Mouse (Mus musculus) cerebellum, postnatal 10 days (tissue): Measurements from ENCODE around the gene Nrd1.

Experiments used
- DNase-seq, 2 experiments: peaks; one replicate each; pipeline ENCODE4 v3.0.0; 2021; ENCODE audit warnings: mixed read lengths in 2 of 2

The Nrd1 gene

DNA sequence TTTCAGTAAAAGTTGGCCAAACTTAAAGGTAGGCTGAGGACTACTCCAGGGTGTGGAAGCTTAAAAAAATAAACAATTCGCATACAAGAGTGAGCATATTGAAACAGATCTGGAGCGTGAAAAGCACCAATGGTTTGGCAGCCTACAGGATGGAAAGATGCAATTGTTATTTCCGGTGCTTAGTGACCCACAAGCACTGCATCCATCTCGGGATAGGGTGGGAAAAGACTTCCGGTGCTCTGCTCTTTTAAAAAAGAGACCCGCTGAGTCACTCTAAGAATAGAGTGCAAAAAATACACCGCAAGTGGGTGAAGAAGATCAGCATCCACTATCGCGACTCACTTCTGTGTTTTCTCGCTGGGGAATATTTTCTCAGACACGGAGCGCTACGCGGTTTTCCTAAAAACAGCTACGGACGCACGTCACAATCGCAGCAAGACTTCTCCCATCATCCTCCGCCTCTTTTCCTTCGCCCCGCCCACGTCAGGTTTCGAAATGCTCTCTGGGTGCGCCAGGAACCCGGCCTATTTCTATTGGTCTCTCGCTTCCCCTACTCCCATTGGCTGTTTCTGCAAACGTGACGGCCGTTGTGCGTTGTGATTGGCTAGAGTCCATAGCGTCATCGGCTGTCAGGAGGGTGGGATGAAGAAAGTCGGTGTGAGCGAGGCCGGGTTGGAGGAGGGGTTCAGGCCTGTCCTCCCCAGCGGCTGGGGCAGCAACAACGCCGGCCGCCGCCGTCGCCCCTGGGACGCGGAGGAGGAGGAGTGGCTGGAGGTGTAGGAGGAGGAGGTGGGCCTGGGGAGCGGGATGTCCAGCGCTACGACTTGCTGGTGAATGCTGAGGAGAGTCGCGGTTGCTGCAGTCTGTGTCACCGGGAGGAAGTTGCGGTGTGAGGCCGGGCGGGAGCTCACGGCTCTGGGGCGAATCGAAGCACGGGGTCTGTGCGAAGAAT is at the start of gene Nrd1:
Nrd1 (plus strand) TSS at position 657 of the 952 bp plus-strand sequence.
- DNase-seq = peak; percentile 99

DNA sequence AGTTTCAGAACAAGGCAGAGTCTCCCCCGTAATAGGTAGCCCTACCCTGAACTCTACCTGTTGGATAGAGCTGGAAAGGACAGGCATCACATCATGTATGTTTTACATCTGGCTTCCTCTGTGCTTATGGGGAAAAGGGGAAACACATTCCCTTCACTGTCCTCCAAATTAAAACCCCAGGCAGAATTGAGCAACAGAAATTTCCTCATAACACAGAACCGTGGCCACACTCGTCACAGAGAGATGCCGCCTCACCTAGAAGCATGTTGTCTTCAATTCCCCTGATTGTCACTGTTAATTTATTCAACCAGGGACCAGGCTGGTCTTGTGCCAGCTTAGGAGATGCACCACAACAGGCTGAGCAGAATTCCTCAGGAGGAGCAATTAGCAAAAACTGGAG is 48.8 kb upstream of the Nrd1 start:
- no peak for DNase-seq

DNA sequence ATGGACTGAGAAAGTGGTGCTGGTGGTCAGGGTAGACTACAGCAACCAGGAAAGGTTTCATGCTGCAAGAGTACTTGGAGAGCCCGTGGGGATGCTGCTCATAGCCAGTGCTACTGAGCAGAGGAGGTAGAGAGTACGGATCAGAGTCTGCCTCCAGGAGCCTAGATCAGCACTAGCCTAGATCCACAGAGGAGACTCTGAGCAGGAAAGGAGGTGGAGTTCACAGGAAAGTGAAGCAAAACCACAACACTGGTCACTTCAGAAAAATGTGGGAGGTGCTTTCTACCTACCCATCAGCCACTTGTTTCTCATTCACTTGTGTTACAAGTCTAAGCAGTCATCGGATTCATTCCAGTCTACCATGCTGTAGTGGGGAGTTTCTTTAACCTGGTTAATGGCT is 40.8 kb upstream of the Nrd1 start:
- no peak for DNase-seq

DNA sequence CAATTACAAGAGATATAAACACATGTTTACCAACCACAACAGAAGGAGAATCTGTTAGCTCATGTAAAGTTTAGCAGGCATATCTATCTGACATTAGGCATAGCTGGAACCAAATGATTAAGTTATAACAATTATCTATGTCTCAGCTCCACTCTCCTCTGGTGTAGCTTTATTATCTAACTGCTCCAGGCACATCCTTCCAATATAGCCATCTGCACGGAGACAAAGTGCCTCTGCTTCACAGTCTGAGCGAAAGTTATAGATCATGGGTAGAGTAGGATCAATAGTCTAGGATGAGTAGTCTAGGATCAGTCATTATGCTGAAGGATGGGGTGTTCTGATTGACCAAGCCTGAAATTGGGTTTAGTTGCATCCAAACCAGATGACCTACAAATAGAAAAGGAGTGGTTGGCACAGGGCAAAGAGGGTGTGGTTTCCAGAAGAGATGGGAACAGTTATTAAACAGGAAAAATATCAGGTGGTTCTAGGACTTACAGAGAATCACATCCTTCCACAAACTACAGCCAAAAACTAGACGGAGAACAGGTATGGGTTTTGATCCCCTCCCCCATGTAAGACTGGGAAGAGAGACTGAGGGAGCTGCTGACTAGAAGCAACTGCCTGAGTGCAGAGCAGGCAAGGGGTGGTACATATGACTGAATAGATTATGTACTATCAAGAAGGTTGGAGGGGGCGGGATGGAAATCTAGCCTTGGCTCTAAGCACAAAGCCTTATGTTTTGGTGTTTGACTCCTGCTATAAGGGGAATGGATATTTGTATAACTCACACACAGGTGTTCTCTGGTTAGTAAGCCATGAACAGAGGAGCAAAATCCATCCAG is 39.6 kb upstream of the Nrd1 start:
- DNase-seq = no peak

DNA sequence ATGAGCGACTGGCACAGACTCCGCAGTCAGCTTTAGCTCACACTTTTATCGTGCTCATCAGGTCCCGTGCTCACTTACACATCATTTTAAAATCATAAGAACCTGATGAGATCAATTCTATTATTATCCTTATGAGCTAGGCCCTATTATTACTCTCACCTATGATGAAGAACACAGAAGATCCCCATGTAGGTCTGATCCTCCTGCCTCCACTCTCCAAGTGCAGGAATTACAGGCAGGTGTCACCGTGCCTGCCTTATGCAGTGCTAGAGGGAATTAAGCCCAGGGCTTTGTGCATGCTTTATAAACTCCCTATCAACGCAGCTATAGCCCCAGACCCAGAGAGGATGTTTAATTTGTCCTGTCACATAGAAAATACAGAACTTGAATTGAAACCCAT is 37.4 kb upstream of the Nrd1 start:
- DNase-seq = no peak

DNA sequence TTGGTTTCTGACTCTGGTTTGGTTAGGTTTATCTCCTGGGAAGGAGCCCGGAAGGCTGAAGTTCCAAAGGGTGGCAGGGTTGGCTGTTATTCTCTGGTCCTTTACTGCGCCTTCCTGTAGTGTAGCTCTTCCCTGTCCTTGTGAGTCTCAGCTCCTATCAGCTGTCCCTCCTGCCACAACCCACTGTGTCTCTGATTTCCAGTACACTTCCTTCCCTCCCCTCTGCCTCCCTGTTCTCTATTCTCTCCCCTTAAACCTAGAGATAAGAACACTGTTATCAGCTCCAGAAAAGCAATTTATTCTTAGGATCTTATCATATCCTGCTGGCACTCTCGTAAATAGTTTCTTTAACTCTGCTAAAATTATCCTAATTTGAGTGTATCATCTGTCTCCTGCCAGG is 30.9 kb upstream of the Nrd1 start:
- DNase-seq = no peak

DNA sequence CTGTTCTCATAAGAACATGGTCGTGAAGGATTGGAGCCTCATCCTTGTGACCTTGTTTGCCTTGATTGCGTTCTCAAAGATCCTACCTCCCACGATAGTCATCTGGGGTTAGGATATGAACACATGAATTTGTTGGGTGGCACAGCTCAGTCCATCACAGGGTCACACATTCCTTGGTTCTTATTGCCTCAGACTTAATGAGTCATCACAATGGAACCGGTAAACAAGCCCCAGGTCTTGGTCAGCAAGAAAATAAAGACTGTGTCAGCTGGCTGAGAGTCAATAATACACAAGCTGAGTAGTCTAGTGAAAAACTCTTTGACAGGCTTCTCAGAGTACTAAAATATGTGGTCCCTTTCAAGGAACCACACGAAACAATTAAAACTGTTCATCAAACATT is 29.4 kb upstream of the Nrd1 start:
- no peak for DNase-seq

DNA sequence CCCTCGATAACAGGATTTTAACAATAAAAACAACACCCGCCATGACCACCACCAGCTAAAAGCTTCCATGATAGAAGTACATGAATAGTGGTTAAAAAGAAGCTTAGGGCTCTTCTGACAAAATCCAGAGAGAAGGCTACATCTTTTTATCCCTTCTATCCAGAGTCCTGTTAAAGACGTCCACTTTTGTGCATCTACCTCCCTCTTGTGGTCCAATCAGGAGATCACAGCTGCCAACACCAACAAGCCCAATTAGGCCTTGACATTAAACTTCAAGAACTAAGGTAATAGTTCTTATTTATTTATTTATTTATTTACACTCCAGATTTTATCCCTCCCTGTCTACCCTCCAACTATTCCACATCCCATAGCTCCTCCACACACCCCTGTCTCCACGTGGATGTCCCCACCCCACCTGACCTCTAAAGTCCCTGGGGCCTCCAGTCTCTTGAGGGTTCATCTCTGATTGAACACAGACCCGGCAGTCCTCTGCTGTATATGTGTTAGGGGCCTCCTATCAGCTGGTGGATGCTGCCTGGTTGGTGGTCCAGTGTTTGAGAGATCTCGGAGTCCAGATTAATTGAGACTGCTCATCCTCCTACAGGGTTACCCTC is 23.9 kb upstream of the Nrd1 start:
- peak; percentile 76 to 80 for DNase-seq

DNA sequence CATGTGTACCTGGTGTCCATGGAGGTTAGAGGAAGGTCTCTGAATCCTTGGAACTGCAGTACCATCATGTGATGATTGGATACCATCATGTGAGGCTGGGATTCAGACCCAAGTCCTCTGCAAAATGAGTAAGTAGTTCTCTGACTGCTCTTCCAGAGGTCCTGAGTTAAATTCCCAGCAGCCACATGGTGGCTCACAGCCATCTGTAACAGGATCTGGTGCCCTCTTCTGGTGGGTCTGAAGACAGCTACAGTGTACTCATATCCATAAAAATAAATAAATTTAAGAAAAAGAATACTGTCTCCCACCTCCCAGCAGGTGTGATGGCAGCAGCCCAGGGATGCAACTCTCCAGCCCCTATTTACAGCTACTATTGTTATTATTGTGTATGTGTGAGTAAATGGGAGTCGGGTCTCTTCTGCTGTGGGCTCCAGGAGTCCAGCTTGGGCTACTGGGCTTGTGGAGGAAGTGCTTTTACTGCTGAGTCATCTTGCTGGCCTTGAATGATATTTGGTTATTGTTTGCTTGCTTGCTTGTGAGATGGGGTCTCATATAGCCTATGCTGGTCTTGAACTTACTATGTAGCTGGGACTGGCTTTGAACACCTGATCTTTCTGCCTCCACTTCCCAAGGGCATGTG is 13.5 kb upstream of the Nrd1 start:
- DNase-seq = no peak

DNA sequence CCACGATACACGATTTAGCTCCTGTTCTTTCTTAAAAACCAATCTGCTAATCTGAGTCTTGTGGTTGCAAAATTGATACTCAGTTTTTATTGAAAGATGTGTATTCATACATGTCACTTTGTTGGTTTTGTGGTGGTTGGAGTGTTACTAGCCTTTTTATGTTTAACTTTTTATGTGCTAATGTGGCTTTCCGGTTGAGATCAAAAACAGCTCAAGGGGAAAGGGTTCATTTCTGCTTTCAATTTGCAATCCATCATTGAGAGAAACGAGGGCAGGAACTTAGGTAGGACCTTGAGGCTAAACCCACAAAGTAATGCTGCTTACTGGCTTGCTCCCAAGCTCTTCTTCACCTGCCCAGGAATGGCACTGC is 13.0 kb upstream of the Nrd1 start:
- DNase-seq = no peak

DNA sequence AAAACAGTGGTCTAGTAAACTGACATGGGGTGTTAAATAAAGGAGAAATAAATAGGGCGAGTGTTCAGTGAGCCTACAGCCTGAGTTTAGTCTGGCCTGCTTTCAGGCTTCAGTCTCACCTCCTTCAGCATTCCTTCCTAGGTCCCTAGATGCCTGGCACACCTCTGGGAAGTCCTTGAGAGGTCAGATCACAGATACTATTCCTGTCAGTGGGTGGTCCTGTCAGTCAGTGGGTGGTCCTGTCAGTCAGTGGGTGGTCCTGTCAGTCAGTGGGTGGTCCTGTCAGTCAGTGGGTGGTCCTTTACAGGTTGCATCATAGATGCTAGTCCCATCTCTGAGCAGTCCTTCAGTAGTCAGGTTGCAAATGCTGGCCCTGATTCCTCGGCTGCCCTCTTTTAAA is 11.0 kb upstream of the Nrd1 start:
- no peak for DNase-seq

DNA sequence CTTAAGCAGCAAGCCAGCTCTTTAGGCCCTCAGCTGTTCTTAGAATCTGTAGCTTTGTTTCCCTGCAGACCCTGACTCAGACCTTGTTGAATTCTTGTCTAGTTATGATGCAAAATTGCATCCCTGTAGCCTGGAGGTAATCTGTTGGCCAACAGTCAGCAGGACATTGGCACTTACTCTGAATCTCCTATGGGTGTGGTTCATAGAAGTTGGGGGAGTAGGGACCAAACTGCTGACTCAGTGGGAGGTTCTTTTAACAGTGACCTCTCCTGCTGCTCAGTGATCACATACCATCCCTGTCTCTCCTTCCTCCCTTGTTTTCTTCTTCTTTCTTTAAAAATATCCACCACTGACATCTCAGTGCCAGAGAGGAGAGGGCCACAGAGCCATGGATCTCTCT is 10.4 kb upstream of the Nrd1 start:
- DNase-seq = no peak

DNA sequence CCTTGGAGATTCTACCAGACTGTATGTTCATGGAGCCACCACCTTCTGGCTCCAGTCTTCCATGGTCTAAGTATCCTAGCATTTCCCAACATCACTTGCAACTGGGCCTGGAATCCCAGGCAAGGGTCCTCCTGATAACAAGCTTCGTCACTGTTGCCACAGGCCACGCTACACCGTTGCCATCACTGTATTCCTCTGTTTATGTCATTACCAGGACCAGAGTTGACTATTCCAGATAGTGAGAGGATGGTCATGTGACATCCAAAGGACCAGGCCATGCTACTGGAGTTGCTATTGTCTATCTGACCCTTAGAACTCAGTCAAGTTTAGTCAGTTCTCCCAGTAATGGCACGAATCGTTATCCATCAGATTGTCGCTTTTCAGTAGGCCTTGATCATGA is 9.9 kb upstream of the Nrd1 start:
- DNase-seq = no peak

DNA sequence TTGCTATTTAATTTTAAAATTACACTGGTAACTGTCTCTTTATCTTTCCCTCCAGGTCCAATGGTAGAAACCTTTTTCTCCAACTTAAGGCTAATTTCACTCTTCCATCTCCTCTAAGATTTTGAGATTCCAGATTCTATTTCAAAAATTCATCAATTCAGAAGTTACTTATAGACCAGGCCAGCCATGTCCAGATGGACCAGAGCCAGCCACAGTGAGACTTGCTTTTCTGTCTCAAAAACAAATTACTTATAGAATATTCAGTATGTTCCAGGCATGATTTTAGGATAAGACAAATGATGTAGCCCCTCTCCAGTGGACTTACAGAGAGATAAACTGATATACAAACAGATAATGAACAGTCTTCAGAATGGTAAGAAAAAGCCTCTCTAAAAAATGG is 8.6 kb upstream of the Nrd1 start:
- no peak for DNase-seq

DNA sequence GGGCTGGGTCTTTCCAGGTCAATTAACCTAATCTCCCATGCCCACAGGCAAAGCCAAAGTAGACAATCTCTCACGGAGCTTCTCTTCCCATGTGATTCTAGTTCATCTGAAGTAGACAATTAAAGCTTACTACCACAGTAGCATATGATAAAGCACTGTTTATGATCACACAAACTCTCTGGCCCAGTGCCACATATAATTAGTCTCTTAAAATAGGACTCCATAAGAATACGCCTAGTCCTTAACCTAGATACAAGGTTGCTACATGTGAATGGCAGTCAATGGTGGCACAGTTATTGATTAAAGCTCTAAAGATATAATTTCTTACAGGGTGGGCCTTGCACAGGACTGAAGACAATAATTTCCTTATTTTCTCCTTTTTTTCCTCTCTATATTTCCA is 7.5 kb upstream of the Nrd1 start:
- DNase-seq = no peak

DNA sequence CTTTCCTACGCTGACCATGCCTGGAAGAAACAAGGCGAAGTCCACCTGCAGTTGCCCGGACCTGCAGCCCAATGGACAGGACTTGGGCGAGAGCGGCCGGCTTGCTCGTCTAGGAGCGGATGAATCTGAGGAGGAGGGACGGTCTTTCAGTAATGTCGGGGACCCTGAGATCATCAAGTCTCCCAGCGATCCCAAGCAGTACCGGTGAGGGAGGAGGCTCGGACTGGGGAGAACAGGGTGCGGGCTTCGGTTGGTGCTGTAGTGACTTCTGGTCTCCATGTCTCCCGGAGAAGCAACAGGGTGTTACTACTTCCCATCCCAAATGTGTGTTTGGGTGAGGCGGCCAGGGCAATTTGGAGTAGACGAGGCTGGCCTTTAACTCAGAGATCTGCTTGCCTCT is 506 bp downstream of the Nrd1 start:
- DNase-seq = no peak

DNA sequence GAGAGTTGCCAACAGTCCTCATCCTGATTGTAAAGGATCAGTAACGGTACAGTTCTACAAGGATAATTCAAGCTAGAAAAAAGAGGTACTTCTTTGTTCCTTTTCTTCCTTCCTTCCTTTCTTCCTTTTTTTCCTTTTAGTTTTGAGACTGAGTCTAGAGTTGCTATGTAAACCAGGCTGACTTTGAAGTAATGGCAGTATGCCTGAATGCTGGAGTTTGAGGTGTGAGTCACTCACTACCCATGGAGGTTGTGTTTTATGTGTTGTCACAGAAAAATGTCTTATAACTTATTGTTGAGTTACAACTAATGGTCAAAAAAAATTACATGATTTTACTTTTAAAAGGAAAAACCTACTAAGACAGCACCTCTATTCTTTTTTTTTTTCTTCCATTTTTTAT is 7.6 kb downstream of the Nrd1 start:
- DNase-seq = no peak

DNA sequence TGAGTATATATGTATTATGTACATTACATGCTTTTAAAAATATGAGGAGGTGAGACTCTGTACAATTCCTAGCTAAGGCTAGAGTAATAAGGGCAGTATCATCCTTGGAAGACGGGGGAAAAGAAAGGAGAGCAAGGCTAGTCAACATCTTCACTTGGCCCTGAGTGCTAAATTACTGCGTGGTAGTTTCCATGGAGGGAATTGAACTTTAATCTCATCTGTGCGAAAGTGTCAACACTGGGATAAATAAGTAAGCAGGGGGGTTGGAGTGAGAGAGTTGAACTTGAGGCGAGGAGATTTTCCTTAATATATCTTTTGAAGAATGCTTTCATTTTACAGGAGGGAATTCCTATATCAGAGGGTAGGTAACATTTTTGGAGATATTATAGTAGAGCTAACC is 13.6 kb downstream of the Nrd1 start:
- no peak for DNase-seq

DNA sequence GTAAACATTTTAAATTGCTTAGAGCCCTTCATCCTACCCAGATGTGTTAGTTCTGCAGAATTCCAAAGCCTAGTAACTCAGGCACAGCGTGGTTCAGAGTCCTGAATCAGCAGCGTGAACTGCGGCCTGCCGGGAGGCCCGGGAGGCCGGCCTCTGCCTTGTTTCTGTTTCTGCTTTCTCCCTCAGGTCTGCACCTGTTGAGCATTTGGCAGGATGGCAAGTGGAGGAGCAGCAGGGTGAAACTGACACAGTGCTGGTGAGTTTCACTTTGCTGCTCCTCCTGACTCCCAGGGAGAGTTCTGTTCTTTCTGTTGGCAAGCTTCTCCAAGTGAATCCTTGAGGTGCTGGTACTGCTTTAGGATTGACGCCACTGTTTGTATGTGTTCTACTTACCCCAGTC is 17.0 kb downstream of the Nrd1 start:
- peak; percentile 31 to 32 for DNase-seq

DNA sequence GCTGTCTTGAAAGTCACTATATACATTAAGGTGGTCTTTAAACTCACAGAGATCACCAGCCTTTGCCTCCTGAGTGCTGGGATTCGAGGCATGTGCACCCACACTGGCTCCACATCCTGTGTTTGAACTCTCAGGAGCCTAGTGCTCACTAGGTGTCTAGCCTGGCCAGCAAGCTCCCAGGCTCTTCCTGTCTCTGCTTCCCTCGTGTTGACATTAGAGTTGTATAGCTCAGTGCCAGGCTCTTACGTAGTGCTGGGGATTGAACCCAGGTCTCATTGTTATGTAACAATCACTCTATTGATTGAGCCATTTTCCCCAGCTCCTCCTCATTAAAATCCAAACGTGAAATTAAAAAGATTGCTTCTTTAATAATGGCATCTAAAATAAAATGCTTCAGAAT is 18.8 kb downstream of the Nrd1 start:
- no peak for DNase-seq

DNA sequence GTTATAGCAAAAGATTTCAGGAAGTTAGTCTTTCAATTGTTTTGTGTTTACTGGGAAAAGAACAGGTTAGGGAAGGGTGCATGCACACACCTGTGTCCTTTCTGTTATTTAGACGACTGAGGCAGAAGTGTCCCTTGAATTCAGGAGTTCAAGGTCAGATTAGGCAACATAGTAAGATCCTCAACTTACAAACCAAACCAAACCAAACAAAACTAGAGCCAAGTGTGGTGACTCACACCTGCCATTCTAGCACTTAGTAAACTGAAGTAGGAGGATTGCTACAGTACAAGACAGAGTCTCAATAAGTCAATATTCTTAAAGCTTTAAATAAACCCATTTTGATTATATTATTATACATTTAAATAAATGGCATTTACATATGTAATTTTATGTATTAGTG is 21.5 kb downstream of the Nrd1 start:
- no peak for DNase-seq

DNA sequence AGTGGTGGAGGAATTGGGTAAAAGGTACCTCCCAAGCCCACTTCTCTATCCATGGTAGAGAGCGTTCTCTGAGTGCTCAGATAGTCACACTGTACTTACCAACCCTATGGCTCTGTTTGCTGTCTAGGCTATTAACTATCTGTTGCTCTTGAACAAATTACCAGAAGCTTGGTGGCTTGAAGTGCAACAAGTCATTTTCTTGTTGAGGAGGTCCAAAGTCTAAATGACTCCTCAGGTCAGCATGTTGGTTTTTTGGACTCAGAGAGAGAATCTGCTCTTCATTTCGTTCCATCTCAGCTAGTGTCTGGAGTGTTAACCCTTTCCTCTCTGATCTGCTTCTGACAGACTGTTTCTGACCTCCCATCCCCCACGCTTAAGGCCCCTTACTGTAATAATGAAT is 24.6 kb downstream of the Nrd1 start:
- DNase-seq = no peak

DNA sequence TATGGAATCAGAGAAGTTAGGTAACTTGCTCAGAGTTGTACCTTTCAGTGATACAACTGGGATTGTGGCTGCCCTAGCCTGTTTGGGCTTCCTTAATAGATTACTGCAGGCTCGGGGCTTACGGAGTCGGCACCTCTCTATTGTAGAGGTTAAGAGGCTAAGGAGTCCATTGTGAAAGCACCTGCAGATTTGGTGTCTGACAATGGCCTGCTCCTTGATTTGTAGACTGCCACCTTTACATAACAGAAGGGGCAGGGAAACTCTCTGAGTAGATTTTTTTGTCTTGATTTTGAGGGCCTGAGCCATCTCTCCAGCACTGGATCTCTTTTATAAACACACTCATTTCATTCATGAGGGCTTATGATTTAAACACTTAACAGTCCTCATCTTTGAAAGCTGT is 26.1 kb downstream of the Nrd1 start:
- no peak for DNase-seq
